Mouse (Mus musculus) lung, postnatal 14 days (tissue): ENCODE results near the gene Spint2.

Source experiments
- DNase-seq: peaks from one replicate; pipeline ENCODE4 v3.0.0; 2021

The Spint2 gene

DNA sequence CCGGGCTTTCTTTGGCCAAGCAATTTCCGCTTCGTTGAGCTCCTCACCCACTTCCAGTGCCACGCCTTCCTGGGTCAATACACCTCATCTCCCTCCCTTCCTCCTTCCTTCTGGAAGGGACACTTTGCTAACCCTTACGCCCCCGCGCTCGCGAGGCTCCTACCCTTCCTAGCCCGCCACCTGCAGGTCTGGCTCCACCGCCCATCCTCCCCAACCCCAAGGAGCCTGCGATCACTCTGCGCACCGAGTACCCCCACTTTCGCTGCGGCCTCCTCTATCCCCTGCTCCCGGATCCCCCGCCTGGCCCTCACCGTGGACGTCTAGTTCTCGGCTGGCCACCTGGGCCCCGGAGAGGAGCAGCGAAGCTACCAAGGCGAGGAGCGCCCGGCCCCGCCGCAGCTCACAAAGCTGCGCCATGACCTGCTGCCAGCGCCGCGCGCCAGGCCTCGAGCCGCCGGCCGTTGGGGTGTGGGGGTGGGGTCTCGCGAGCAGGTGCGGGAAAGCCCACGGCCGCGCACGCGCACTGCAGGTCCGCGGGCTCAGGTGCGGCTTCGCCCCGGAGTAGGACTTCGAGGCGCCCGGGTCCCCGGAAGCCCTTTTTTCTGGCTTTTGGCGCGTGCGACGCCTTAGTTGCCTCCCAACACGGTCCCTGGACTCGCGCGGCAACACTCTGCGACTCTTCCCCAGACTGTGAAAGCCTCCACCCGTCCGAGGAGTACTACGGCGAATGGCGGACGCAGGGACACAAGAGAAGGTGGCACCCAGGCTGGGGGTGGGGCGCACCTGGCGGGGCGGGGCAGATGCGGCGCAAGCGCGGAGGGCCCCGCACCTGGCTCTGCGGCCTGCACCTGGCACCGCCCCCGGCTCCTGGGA, at the start of gene Spint2:
Gene Spint2, minus strand, starts transcription at position 712 of the 873 bp plus-strand sequence.
- peak; percentile 87 for DNase-seq

GRCm38 (mm10) chr7:29328984-29329383, 47.3 kb upstream of the Spint2 start:
- DNase-seq: no peak

DNA sequence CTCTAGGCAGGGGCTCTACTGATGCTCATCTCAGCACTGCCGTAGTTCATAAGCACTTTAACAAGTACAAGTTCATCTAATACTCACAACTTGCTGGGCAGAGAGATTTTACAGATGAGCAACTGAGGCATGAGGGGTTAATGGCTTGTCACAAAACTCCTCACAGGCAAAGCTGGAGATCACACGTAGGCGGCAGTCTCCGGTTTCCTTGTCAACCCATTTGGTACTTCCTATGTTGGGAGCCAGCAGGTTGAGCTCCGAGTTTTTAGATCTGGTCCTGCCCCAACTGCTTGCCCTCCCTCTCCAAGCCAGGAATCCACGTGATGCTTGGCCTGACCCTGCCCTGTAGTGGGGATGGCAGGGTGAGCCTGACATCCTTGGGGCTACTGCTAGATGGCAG, 45.4 kb upstream of the Spint2 start:
- no peak for DNase-seq

DNA sequence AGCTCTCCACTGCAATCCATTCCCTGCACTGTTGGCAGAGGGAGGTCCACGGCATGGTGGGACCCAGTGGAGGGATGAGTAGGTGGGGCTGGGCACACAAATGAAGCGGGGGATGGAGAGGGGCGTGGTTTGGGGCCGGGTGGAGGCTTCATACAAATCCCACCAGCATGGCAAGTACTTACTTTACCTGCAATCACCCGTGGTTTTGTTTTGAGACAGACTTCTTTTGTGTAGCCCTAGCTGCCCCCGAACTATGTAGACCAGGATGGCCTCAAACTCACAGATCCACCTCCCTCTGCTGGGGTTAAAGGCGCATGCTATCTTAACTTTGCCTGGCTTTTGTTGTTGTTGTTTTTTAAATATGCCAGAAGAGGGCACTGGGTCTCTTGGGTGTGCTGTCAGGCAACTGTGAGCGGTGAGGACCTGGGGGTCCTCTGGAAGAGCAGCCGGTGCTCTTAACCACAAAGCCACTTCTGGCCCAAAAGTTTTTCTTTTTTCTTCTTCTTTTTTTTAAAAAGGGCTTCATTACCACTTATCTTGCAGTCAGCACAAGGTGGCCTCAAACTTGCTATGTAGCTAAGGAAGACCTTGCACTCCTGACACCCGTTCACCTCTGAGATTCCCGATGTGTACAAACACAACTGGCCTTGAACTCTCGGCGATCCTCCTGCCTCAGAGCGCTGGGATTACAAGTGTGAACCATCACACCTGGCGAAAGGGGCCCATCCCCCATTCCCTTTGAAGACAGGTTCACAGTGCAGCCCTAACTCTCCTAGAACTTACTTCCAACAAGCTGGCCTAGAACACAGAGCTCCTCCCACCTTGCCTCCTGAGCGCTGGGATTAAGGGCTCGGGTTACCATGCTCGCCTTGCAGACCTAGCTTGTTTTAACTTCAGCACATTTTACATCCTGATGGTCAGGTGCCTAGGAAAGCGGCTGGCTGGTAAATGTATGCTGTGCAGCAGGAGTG, 37.9 kb upstream of the Spint2 start:
- DNase-seq: no peak

DNA sequence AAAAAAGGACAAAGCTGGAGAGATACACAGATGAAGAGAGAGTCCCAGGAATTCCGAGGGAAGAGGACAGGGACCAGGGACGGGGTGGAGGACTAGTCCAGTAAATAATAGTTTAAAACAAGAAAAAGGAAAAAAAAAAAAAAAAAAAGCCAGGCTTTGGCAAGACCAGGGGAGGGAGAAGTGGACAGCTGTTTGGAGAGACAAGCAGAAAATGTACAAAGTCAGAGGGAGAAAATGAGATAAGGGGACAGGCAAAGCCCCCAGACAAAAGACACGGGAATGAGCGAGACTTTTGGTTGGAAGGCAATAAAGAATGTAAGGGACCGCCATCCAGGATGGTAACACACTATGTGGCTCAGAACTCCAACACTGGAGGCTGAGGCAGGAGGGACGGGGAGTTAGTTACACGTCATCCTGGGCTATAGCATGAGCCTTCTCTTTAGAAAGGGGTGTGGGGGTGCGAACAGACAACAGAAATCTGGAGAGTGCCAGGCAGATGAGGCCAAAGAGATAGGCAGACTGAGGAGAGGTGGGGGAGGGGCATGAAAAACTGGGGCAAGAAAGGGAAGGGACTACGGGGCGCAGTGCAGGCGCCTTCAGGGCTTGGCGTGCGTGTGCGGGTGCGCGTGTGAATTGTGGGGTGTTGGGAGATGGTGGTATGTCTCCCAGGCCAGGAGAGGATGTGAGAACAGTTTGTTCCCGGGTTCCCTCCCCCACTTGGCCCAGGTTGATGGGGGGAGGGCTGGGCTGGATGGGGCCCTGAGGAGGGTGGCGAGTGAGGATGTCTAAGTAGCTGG, 36.6 kb upstream of the Spint2 start:
- DNase-seq: peak; percentile 69

DNA sequence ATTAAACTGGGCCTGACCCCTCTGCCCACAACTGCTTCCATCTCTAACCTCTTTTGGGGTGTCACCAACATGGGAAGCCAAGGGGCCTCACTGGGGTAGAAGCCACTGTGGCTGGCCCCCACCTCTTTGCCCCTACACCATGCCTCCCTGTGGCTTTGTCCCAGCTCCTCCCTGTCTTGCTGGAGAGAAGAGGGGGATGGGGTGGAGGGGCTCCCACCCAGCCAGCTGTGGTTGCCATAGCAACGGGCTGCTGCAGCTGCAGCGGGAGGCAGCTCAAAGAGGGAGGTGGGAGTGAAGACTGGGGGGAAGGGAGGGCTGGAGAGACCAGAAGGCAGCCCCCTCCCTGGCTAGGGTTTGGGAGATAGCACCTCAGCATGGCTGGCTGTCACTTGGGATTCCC, 35.8 kb upstream of the Spint2 start:
- peak; percentile 55 for DNase-seq

DNA sequence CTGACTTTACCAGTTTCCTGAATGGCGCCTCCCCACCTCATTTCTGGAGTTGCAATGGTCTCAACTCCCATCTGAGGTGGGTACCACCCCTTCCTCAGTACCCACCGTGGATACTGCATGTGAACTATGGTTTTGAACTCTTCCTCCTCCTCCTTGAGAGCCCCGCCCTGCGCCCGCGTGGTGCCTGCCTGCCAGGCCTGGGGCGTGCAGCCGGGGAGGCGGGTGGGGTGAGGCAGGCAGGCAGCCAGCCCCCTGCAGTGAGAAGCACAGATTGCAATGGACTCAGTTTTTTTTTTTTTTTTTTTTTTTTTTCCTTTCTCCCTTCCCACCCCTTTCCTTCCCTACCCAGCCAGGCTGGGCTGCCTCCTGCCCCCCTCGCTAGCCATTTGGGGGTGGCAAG, 35.3 kb upstream of the Spint2 start:
- peak; percentile 62 for DNase-seq

DNA sequence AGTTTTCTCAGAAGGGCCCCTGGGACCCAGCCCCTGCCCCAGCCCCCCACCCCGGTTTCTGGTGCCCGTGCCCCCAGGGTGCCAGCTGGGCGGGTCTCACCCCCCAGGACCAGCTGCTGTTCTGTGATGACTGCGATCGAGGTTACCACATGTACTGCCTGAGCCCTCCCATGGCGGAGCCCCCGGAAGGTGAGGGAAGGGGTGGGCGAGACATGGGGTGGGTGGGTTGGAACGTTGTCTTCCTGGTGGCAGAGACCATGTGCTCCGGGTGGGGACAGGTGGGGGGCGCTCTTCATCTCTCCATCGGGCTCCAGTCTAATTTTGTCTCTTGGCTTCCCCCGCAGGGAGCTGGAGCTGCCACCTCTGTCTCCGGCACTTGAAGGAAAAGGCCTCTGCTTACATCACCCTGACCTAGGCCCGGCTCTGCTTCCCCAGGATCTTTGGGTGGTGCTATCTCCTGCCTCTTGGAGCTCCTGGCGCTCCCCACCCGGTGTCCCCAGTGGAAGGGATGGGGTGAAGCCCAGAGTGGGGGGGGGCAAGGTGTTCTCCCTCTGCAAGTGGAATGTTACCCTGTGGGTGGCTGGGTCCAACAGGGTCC, 34.5 kb upstream of the Spint2 start:
- no peak for DNase-seq

- no peak for DNase-seq
Observed at GRCm38 (mm10) chr7:29314844-29315628, 33.3 kb upstream of the Spint2 start.

DNA sequence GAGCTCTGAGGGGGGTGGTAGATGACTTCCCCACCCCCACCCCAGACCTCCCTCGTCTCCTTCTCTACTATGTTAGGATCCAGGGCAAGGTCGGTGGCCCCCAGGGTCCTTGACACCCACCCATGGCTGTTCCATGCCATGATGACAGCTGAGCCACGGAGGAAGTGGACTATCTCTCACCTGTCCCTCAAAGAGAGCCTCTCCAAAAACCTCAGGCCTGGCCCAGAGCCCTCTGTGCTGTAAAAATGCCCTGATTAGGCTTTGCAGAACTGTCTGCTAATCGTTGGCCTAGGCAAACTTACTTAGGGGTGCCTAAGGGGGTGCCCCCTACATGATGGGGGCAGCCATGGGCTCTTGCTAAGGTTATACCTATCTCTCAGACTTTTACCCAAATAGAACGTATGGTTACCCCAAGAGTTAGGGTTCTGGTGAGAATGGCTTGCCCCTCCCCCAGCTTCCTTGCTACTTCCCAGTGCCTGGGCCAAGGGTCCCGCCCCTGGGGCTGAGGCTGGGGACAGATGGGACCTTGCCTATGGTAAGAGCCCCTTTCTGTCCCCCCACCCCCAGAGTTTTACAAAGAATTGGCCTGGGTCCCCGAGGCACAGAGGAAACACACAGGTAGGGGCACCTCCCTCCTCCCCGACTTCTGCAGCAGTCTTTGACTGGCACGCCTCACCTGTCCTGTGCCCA, 32.0 kb upstream of the Spint2 start:
- no peak for DNase-seq

DNA sequence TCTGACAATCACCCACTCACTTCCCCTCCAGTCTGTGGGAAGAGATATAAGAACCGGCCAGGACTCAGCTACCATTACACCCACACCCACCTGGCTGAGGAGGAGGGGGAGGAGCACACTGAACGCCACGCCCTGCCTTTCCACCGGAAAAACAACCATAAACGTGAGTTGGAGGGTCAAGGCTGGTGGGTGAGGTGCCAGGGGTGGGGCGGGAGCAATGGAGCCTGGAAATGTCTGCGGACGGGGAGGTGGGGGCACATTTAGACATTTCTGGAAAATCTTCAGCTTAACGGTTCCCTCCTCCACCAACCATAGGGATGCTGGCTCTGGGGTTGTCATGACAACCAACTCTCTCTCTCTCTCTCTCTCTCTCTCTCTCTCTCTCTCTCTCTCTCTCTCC, 31.3 kb upstream of the Spint2 start:
- no peak for DNase-seq

DNA sequence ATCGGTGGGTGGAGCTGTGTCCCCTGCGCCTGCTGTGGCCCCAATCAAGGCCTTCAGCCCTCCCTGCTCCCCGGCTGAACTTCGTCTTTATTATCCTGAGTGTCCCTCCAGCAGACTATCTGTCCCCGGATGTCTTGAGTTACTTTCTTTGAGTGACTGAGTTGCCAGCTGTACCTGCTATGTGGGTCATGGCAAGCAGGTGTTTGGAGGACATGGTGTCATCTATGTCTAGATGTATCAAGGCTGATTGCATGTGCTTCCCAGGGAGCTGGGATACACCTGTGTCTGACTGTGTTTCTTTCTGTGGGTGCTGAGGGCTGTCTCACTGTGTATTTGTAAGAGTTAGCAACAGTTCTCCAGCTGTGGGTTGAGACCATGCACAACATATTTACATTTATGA, 28.0 kb upstream of the Spint2 start:
- no peak for DNase-seq

DNA sequence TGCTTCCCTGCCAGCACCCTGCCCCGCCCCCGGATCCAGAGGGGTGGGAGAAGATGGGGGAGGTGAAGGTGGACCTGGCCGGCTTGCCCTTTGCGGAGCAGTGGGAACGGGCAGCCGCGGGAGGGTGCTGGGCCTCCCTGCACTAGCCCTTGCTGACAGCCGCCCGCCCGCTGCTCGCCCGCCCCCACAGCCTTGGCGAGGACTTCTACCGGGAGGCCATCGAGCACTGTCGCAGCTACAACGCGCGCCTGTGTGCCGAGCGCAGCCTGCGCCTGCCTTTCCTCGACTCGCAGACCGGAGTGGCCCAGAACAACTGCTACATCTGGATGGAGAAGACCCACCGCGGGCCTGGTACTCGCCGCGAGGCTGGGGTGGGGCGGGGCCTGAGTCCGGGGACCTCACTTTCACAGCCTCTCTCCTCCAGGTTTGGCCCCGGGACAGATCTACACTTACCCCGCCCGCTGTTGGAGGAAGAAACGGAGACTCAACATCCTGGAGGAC, 27.6 kb upstream of the Spint2 start:
- no peak for DNase-seq

GRCm38 (mm10) chr7:29307350-29308104, 25.8 kb upstream of the Spint2 start:
- DNase-seq: peak; percentile 91

GRCm38 (mm10) chr7:29306619-29307018, 24.9 kb upstream of the Spint2 start:
- DNase-seq: no peak

GRCm38 (mm10) chr7:29306108-29306507, 24.4 kb upstream of the Spint2 start:
- no peak for DNase-seq

DNA sequence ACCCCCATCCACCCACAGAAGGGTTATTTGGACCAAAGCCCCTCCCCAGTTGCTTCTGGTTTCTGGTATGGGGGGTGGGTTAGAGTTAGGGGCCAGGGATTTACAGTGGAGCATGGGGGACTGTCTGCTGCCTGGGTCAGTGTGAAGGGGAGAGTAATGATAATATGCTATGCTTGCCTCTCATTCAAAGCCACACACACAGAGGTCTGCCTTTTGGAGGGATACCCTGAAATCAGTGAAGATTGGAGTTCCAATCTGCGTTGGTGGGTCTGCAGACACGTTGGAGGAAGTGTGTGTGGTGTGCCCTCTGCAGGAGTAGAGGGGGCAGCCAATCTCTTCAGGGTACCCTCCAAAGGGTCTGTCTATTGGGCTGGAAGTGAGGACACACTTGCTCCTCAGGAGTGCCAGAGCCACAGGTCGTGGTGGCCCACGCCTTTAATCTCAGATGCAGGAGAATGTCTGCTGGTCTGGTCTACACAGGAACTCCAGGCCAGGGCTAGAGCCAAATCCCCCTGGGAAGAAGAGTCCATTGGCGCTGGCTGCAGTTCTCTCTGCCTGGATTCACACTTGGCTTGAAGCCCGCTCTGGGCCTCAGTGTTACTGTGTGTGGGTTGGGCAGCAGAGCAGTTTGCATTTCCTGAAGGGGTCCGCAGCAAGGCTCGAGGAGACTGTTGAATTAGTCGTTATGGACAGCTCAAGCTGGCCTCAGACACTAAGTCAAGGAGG, 23.7 kb upstream of the Spint2 start:
- DNase-seq: no peak

- no peak for DNase-seq
Observed at GRCm38 (mm10) chr7:29304463-29305262, 23.0 kb upstream of the Spint2 start.
